Mouse (Mus musculus): ENCODE measurements around the gene Hapln3. TPM values are rescaled to one million over a fixed set of nuclear protein-coding genes. Genes with fewer than 3 reads are reported as not detected.

Hapln3 gene
- polyA plus RNA-seq, 1 experiment from 2014 or later, result 1.5 TPM

- Histone ChIP-seq H3K9ac (replicated peaks) (no peak overlapping the region), H3K36me3 (no peaks in the 10 kb centered on the region), H3K27me3 (no peaks in the 10 kb centered on the region), H3K4me2 (replicated peaks) (no peak overlapping the region), H3K4me3 (no peak overlapping the region), H3K4me1 (no peaks in the 10 kb centered on the region), H3K9me3 (no peaks in the 10 kb centered on the region), H3K27ac (replicated peaks) (no peak overlapping the region)
- ATAC-seq (ENCODE audit: low FRiP score, low read depth), result no peak
- WGBS, result 75% methylated on average over 7 of the region's 7 CpGs
These were observed 63.4 kb downstream of the Hapln3 start for GRCm38 (mm10) chr7:79067466-79067865.

Other genes with a start within 250 kb of the Hapln3 start
- gene Aen, start 235.2 kb downstream of the Hapln3 start, polyA plus RNA-seq (2016; fragmentation: Nextera tagmentation; extraction: Ambion mirVana), result 50.1 and 51.3 TPM in 2 replicates
- gene Isg20, start 217.6 kb downstream of the Hapln3 start, polyA plus RNA-seq (2016; fragmentation: Nextera tagmentation; extraction: Ambion mirVana), result 0.36 and 0.45 TPM in 2 replicates
- 0.26 and 0.77 TPM in 2 replicates for gene Acan, start 77.5 kb downstream of the Hapln3 start, polyA plus RNA-seq (2016; fragmentation: Nextera tagmentation; extraction: Ambion mirVana)
- gene Mfge8, start 18.0 kb upstream of the Hapln3 start, polyA plus RNA-seq (2016; fragmentation: Nextera tagmentation; extraction: Ambion mirVana), result 57.6 and 68.1 TPM in 2 replicates
- 13.7 and 14.9 TPM in 2 replicates for gene Abhd2, start 142.2 kb upstream of the Hapln3 start, polyA plus RNA-seq (2016; fragmentation: Nextera tagmentation; extraction: Ambion mirVana)

Measured in midbrain, embryonic 12.5 days (tissue).